ENCODE assay signal across 7 mouse cellular contexts in the genomic region with DNA sequence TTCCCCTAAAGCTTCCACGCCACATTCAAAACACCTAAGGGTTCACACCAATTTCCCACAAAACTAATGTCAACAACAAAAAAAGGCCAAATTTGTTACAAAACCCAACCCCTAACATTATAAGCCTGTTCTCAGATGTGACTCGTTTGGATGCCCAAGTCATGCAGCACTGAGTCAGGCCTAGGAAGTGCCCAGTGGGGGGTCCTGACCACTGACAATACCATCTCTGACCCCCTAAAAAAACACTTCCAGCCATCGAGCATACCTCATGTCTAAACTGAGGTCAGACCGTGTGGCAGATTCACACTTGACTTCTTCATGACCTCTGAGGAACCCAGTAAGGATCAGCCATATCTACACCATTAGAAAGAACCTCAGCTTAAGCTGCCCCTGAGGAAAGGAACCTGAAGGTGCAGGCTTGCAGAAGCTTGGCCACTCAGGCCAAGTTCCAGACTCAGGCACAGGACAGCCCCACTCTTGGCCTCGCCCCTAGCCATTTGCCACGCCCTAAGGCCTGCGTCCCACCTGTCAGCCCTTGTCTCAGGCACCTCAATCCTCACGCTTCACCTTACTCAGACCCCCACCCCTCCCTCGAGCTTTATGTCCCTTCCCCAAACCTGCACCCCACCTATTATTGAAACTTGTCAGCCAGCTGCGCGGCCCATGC. TPM values are rescaled to one million over a fixed set of nuclear protein-coding genes. Genes with fewer than 3 reads are reported as not detected.
DNase-seq lines count a peak whose midpoint lies in the region; ATAC-seq and TF ChIP-seq lines count a peak whose summit lies in the region.

No protein-coding gene starts in this region.

- WGBS in neural tube, embryonic 11.5 days: 24% methylated on average over 11 of the region's 11 CpGs
- WGBS in embryonic facial prominence, embryonic 15.5 days: 27% methylated on average over 11 of the region's 11 CpGs
- 22% methylated on average over 11 of the region's 11 CpGs for WGBS in intestine, postnatal 0 days
- WGBS in neural tube, embryonic 12.5 days: 26% methylated on average over 11 of the region's 11 CpGs

- peak overlapping the region; percentile 82 for H3K4me2 ChIP-seq in neural tube, embryonic 11.5 days (ENCODE audit: low read depth)
- peak overlapping the region; percentile 58 for H3K4me2 ChIP-seq in embryonic facial prominence, embryonic 15.5 days (replicated peaks)
- H3K4me2 ChIP-seq in intestine, postnatal 0 days (replicated peaks; ENCODE audit: low read depth): peak overlapping the region; percentile 94
- H3K4me2 ChIP-seq in neural tube, embryonic 12.5 days (replicated peaks): peak overlapping the region; percentile 99

- no peak overlapping the region for H3K27ac ChIP-seq in neural tube, embryonic 11.5 days (ENCODE audit: low read depth, low read length)
- H3K27ac ChIP-seq in embryonic facial prominence, embryonic 15.5 days (replicated peaks): peak overlapping the region; percentile 74
- H3K27ac ChIP-seq in intestine, postnatal 0 days (ENCODE audit: low read depth, low read length): no peak overlapping the region
- no peak overlapping the region for H3K27ac ChIP-seq in neural tube, embryonic 12.5 days

- H3K27me3 ChIP-seq in neural tube, embryonic 11.5 days (ENCODE audit: control insufficient read depth, insufficient read depth, low read length): no peaks in the 10 kb centered on the region
- no peaks in the 10 kb centered on the region for H3K27me3 ChIP-seq in embryonic facial prominence, embryonic 15.5 days
- no peaks in the 10 kb centered on the region for H3K27me3 ChIP-seq in intestine, postnatal 0 days (replicated peaks; ENCODE audit: control insufficient read depth, insufficient read depth, low read length)
- no peaks in the 10 kb centered on the region for H3K27me3 ChIP-seq in neural tube, embryonic 12.5 days (replicated peaks)

- peaks cover 6% of the 10 kb centered on the region; the same call in 1 of the 2 replicates for H3K4me1 ChIP-seq in neural tube, embryonic 11.5 days (ENCODE audit: control insufficient read depth, insufficient read depth, low read length)
- peaks cover 35% of the 10 kb centered on the region for H3K4me1 ChIP-seq in embryonic facial prominence, embryonic 15.5 days
- no peaks in the 10 kb centered on the region; the same call in 1 of the 2 replicates for H3K4me1 ChIP-seq in intestine, postnatal 0 days (replicated peaks; ENCODE audit: control insufficient read depth, insufficient read depth, low read length)
- peaks cover 21% of the 10 kb centered on the region for H3K4me1 ChIP-seq in neural tube, embryonic 12.5 days

- no peaks in the 10 kb centered on the region for H3K9me3 ChIP-seq in neural tube, embryonic 11.5 days (ENCODE audit: control insufficient read depth, low read length)
- no peaks in the 10 kb centered on the region for H3K9me3 ChIP-seq in embryonic facial prominence, embryonic 15.5 days (replicated peaks)
- H3K9me3 ChIP-seq in intestine, postnatal 0 days (ENCODE audit: control insufficient read depth): no peaks in the 10 kb centered on the region
- H3K9me3 ChIP-seq in neural tube, embryonic 12.5 days: no peaks in the 10 kb centered on the region

- DNase-seq in neural tube, embryonic 11.5 days (ENCODE audit: low spot score): no peak
- no peak for DNase-seq in neural tube, embryonic 10.5 days (ENCODE audit: extremely low spot score, low spot score)
- DNase-seq in urinary bladder, postnatal 36 days (ENCODE audit: low spot score in 2 of 2): no peak
- DNase-seq in frontal cortex, postnatal 36 days (ENCODE audit: low spot score in 2 of 2): no peak

- H3K4me3 ChIP-seq in neural tube, embryonic 11.5 days (ENCODE audit: low read depth, low read length): peak overlapping the region; percentile 97
- H3K4me3 ChIP-seq in embryonic facial prominence, embryonic 15.5 days (replicated peaks): peak overlapping the region; percentile 65
- H3K4me3 ChIP-seq in intestine, postnatal 0 days (ENCODE audit: low read depth, low read length): peak overlapping the region; percentile 92
- peak overlapping the region; percentile 97 for H3K4me3 ChIP-seq in neural tube, embryonic 12.5 days

- peak; percentile 66 for ATAC-seq in neural tube, embryonic 11.5 days (ENCODE audit: insufficient read depth, low FRiP score, low TSS enrichment)
- ATAC-seq in embryonic facial prominence, embryonic 15.5 days (ENCODE audit: insufficient number of reproducible peaks, low FRiP score, low TSS enrichment, low read depth): peak; percentile 30
- ATAC-seq in intestine, postnatal 0 days: peak; percentile 70
- ATAC-seq in neural tube, embryonic 12.5 days (ENCODE audit: low FRiP score, low read depth): peak; percentile 73

- H3K9ac ChIP-seq in neural tube, embryonic 11.5 days (ENCODE audit: low read length): no peak overlapping the region
- H3K9ac ChIP-seq in embryonic facial prominence, embryonic 15.5 days: no peak overlapping the region
- H3K9ac ChIP-seq in intestine, postnatal 0 days (ENCODE audit: low read depth, low read length): peak overlapping the region; percentile 34; the same call in 1 of the 2 replicates
- no peak overlapping the region for H3K9ac ChIP-seq in neural tube, embryonic 12.5 days

- peaks cover 8% of the 10 kb centered on the region for H3K36me3 ChIP-seq in neural tube, embryonic 11.5 days (ENCODE audit: control insufficient read depth, insufficient read depth, low read length)
- peaks cover 25% of the 10 kb centered on the region for H3K36me3 ChIP-seq in embryonic facial prominence, embryonic 15.5 days
- H3K36me3 ChIP-seq in intestine, postnatal 0 days (ENCODE audit: control insufficient read depth, insufficient read depth): peaks cover 25% of the 10 kb centered on the region
- H3K36me3 ChIP-seq in neural tube, embryonic 12.5 days: peaks cover 21% of the 10 kb centered on the region

- no peak for TF ChIP-seq CTCF in intestine, postnatal 0 days (IDR thresholded peaks at IDR 0.05; ENCODE audit: low read depth)

RNA-seq across cellular contexts. Expression of a gene that starts 0.7 kb away (rescaled TPM):
- polyA plus RNA-seq in neural tube, embryonic 11.5 days (2014; fragmentation: Nextera tagmentation; extraction: Ambion mirVana): 32.4 and 39.4 TPM in 2 replicates
- 28.4 and 28.8 TPM in 2 replicates for polyA plus RNA-seq in embryonic facial prominence, embryonic 15.5 days (2015; fragmentation: Nextera tagmentation; extraction: Ambion mirVana)
- polyA plus RNA-seq in intestine, postnatal 0 days (2015; fragmentation: Nextera tagmentation; extraction: Ambion mirVana): 10.0 and 10.9 TPM in 2 replicates
- 90.0 and 97.4 TPM in 2 replicates for polyA plus RNA-seq in neural tube, embryonic 12.5 days (2016; fragmentation: Nextera tagmentation; extraction: Ambion mirVana)

RNA-seq across cellular contexts. Expression of a gene that starts 0.9 kb away (rescaled TPM):
- polyA plus RNA-seq in neural tube, embryonic 11.5 days (2014; fragmentation: Nextera tagmentation; extraction: Ambion mirVana): 8.5 and 10.6 TPM in 2 replicates
- 8.3 and 12.7 TPM in 2 replicates for polyA plus RNA-seq in embryonic facial prominence, embryonic 15.5 days (2015; fragmentation: Nextera tagmentation; extraction: Ambion mirVana)
- polyA plus RNA-seq in intestine, postnatal 0 days (2015; fragmentation: Nextera tagmentation; extraction: Ambion mirVana): 2.5 and 2.9 TPM in 2 replicates
- polyA plus RNA-seq in neural tube, embryonic 12.5 days (2016; fragmentation: Nextera tagmentation; extraction: Ambion mirVana): 5.6 and 7.4 TPM in 2 replicates

RNA-seq across cellular contexts. Expression of a gene that starts 51.3 kb away (rescaled TPM):
- polyA plus RNA-seq in neural tube, embryonic 11.5 days (2014; fragmentation: Nextera tagmentation; extraction: Ambion mirVana): 45.3 and 48.9 TPM in 2 replicates
- 59.2 and 61.5 TPM in 2 replicates for polyA plus RNA-seq in embryonic facial prominence, embryonic 15.5 days (2015; fragmentation: Nextera tagmentation; extraction: Ambion mirVana)
- polyA plus RNA-seq in intestine, postnatal 0 days (2015; fragmentation: Nextera tagmentation; extraction: Ambion mirVana): 12.2 and 13.4 TPM in 2 replicates
- 47.5 and 50.1 TPM in 2 replicates for polyA plus RNA-seq in neural tube, embryonic 12.5 days (2016; fragmentation: Nextera tagmentation; extraction: Ambion mirVana)
